Mouse (Mus musculus): ENCODE measurements around the gene Ppargc1a.

Gene Ppargc1a

DNA sequence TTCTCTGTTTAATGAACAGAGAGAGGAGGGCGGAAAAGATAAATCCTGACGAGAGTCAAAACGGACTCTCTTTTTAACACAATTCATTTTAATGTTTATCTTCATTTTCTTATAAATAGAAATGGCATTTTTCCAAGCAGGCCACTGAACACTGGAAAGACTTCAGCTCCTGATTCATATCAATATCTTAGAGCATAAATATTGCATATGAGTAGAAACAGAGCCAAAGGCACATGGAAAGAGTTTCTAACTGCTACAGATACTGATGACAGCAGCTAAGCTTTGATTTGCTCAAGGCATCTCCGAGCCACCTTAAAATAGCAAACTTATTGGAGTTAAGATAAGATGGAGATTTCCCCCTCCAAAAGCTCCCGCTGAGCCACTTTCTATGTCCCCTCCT lies 14.3 kb downstream of the Ppargc1a start:
- DNase-seq (ENCODE audit: low read depth, low spot score), result no peak

DNA sequence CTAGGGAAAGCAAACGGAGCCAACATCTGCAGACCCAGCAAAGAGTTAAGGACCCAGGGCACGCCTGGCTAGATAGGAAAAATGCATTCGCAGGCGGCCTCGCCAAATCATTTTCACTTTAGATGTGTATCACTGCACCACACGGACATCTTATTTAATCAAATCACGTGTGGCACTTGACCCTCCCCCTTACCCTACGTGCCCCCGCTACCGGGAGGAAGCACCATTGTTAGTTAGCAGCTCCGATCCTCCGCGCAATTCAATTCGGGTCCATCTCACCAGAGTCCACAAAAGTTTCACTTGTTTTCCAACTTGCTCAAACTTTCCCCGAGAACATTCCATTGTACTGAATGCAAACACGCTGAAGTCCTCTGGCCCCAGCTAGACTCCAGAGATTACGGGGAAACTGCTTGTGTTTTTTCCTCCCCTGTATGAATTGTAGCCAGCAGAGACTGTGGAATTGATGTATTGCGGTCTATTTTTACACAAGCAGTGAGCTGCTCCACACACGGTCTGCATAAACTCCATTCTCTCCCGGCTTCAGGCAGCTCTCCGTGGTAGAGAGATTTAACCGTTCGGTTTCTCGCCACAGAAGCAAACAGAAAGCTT lies 14.9 kb downstream of the Ppargc1a start:
- no peak for DNase-seq (ENCODE audit: low read depth, low spot score)

DNA sequence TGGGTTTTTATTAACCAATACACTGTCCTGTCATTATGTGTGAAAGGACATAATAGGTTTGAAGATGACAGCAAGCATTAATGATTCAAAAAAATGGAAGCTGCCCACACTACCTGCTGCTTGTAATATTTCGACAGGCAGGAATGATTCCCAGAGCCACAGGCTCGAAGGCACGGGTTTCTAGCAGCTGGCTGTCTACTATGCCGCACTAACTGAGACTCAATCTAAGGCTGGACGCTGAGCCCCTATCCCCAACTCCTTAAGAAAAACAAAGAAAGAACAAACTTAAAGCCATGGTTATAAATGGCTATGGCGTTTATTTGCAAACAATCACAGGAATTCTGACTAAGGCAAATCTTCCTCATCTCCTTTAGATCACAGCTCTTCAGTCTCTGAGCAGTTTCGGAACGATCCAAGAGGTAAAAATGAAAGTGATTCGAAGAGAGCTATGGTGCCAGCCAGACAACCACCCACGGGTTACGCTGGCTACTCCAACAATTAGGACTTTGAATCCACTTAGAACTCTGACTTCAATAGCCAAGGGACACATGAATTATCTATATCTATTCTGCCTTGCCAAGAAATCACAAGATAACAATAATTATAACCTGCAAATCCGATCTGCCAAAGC lies 15.6 kb downstream of the Ppargc1a start:
- DNase-seq (ENCODE audit: low read depth, low spot score), result no peak

DNA sequence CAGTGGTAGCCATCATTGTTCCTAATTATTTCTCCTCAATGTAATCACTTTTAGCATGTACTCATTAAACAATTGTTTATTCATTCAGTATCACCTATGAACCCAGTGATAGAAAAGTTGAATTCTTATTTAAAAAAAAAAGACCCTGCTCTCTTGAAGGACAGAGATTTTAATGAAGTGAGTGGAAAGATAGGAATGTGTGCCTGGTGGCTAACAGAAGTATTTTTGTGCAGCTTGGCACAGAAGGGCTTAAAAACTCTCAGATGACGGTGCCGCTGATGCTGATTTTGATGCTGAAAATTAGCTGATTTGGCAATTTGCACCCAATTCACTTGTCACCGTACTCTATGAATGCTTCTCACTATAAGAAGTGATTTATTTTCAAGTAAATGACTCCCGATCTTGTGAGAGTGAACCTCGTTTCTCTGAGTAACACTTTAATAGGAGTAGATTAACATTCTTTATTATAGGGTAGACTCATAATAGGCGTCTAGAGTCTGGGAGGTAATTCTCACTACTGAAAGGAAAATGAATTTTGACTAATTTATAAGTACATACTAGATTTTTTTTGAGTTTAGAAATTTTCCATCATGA lies 20.0 kb downstream of the Ppargc1a start:
- DNase-seq (ENCODE audit: low read depth, low spot score), result no peak

DNA sequence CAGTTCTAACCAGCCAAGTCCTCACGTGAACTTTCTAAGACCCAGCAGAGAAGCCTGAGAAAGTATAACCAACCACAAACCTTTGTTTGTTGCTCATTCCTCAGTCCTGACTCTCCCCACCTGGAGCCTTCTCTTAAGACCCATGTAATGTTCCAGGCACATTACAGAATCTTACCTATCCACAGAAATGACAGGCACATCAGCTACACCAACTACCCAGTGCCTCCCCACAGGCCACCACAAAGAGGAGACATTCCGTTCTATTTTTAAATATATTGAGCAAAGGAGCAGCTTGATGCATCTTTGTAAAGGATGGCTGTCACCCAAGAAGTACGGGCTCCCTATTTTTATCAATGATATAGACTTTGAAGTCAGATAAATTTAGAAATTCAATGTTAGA lies 20.7 kb downstream of the Ppargc1a start:
- no peak for DNase-seq (ENCODE audit: low read depth, low spot score)

DNA sequence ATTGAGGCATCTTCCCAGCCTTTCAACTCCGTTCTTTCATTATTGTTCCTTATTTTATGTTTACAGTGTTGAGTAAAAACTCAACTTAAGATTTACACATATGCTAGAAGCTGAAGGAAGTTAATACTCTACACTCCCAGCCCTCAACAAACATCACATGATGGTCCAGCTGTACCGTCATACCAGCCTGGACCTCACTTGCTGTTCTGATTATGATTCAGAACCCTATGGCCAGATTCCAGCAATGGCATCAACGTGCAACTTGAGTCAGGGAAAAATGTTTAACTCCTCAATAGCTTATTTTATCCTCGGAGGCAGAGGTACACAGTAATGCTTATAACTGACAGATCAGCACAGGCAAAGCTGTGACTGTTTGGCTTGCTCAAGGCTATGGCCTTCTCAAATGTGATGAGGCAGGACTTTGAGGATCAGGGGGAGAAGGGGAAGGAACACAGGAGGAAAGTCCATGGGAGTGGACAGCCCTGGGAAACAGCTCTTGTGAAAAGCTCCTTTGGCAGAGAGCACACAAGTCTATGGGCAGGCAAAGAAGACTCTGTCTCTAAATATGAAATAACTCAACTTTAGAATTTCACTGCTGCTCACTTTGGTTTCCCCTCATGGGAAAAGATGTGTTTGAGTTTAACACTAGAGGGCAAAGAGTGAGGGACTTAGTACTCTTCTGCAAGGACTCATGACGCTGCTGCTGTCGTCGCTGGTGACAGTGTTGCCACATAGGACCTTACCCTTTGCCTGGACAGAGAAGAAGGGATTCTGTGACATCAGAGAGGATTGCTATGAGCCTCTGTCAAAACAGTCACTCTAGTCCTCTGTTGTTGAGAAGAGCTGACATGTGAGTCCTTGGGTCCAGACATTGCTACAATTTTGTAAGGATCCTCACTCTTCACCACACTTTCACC lies 22.1 kb downstream of the Ppargc1a start:
- DNase-seq (ENCODE audit: low read depth, low spot score), result no peak

DNA sequence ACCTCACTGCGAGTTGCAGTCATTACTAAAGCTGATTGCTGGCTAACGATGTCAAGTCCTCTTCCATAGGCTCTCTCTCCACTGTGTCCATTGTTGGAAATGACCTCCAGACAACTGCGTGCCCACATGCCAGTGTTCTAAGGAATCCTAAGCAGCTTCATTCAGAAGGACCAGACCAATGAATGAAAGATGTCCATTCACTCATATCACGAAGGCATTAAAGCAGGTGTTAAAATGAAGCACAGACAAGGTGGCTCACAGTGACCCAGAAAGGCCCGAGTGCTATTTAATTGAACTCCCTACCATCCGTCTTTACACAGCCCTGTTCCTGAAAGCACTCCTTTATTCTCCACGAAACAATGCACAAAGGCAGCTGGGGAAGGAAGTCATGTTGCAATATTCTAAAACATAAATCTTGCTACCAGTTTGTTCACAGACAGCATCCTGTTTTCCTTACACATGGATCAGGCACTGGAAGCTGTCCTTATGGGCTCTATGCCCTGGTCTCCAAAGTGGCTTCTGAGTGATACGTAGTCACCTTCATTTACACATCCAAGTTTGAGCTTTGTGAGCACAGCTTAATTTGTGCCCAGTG lies 23.3 kb downstream of the Ppargc1a start:
- no peak for DNase-seq (ENCODE audit: low read depth, low spot score)

DNA sequence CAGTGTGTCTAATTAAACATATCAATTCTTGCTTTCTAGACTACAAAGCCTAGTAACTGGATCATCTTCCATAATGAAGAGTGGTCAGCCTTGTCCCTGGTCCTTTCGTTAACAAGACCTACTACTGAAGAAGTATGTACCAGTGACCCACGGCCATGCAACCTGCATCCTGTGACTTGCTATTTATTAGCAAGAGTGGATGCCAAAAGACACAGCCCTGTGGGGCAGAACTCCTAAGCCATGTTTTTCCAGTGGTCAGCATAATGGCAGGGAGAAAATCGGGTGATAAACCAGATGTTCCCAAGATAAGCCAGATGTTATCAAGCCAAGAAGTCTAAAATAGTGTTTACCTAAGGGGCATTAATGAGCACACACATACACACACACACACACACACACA lies 26.0 kb downstream of the Ppargc1a start:
- DNase-seq (ENCODE audit: low read depth, low spot score), result no peak

DNA sequence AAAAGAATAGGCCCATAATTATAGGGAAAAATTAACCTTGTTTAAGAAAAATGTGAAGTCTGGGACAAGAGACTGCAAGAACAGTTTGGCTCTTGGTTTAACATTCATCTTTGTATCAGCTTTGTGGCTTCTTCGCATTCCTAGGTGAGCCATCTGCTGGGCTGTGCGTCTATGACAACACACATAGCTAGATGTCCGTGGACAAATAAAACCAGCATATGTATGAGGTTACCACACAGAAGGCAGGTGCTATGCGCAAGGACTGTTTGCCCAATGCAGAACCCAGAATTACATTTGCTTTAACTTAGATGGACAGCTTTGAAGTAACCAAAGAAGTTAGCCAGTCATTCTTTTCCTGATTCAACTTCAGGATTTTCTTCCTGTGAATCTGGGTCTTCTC lies 26.7 kb downstream of the Ppargc1a start:
- no peak for DNase-seq (ENCODE audit: low read depth, low spot score)

DNA sequence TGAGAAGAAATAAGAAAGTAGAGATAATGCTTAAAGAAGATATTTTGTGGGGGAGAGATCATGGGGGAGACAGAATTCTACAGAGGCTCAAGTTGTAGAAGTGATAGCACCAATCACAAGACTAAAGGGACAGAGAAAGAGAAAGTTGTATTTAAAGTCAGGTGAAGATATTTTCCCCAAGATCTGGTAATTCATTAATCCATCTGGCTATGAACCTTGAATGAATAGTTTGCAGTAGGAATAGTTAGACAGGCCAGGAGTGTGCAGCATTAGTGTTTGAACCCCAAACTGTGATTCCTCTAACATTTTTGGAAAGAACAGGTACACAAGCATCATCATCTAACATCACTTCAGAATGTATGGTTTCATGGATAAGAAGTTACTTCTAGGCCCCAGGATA lies 28.0 kb downstream of the Ppargc1a start:
- no peak for DNase-seq (ENCODE audit: low read depth, low spot score)

DNA sequence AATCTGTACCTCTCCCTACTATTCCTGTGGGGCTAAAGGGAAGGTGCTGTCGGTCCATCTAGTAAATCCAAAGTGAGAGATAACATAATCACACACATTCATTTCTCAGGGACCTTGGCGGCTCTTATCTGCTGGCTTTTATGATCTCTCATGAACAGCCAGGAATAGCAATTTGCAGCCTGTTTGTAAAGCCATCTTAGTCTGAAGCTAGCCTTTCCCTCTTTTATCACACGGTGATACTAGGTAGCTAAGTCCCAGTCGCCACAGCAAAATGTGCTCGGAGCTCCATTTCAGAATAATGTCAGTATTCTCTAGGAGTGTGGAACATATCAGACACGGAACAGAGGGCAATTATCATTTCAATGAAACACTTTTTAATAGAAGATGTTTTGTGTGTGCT lies 29.2 kb downstream of the Ppargc1a start:
- no peak for DNase-seq (ENCODE audit: low read depth, low spot score)

DNA sequence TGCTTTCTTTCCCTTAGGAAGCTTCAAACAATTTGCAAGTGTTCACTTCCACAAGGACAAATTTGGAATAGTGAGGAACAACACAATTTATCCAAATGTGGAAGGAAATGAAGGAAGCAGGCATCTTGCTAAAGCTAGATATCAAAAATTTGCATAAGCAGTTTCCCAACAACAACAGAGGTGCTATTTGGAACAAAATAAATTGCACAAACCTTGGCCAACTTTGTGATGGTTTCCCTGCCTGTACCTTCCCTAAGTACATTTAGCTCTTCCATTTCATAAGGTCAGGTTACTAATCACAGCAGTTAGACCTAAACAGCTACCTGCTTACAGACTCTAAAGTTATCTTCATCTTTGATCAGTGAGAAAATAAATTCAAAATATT lies 29.9 kb downstream of the Ppargc1a start:
- no peak for DNase-seq (ENCODE audit: low read depth, low spot score)

DNA sequence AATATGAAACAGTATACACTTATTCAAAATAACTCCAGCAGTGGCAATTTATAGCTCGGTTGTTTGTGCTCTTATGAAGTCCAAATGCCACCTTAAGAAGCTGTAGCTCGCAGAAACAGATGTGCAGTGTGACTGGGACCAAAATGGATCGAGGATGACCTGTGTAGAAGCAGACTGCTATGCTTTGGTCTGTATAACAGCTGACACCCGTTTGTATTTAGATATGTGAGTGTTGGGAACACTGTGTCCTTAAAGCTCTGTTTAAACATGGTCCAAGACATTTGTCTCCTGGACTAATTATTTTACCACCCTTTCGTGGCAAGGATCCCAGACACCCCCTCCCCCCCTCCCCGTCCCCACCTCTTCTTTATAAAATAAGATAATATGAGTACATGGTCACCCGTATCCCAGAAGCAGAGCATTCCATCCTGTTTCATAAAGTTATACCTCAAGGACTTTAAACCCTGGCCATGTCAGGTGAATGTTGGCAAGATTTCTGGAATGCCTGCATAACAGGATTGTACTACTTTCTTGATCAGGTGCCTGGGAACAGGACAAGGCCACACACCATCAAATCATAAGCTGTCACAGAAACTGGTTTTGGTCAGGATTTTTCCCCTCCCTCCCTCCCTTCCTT lies 30.4 kb downstream of the Ppargc1a start:
- no peak for DNase-seq (ENCODE audit: low read depth, low spot score)

DNA sequence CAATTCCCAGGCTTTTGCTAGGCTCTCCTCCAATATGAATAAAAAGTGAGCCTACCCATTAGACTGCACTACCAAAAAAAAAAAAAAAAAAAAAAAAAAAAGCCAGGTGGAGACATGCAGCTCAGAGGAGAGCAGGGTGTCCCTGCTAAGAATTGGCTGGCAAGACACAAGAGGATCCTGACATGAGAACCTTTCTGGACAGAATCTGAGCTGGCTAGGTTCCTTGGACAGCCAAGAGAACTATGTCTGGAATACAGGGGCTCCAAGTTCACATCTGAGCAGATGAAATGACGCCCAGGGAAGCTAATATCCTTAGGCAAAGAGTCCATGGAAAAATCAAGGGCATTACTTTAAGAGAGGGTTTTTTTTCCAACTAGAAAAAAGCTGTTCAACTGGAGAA lies 33.1 kb downstream of the Ppargc1a start:
- no peak for DNase-seq (ENCODE audit: low read depth, low spot score)

DNA sequence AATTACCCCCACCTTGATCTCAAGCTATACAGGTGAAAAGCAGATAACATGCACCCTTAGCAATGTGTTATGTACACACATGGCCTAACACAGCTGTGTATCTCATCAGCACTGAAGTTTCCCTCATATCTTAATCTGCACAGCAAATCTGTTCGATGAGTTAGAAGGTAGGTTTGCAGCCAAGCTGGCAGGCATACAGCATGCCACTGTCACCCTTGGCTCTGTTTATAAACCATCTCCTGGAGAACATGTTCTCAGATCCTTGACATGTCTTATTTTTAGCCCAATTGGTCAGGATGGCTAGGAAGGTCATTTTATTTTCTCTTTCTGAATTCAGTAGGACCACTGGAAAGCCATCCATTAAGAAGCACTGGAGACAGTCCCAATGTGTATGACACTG lies 36.2 kb downstream of the Ppargc1a start:
- DNase-seq (ENCODE audit: low read depth, low spot score), result no peak

DNA sequence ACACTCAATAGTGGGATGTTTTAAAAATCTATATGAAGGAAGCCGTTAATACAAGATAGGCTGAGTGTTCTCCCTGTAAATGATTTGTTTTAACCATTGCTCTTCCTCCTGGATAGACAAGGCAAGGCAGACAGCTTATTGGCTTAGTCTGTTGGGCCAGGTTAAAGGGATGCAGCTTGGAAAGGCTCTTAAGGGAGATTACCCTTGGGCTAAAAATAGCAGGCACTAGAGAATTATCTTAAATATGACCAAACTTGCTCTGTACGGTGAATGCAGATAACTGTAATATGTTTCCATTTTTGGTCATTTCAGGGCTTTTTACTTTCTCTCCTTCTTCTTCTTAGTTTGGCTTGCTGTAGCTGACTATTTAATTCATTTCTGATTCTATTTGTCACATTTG lies 38.1 kb downstream of the Ppargc1a start:
- DNase-seq (ENCODE audit: low read depth, low spot score), result no peak

DNA sequence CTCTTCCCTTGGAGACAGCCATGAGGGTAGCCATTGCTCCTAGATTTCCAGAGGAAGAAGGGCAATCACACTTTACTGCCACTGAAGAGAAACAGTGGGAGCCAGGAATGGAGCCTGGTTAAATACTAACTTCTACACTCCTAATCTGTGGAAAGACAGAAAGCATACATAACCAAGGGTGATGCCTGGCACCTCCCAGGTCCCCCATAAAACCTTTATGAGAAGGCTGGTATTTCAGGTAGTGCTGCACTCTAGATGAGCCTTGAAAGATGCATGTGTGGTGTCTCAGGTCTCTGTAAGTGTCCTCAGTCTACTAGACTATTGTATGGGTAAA lies 39.4 kb downstream of the Ppargc1a start:
- DNase-seq (ENCODE audit: low read depth, low spot score), result no peak

DNA sequence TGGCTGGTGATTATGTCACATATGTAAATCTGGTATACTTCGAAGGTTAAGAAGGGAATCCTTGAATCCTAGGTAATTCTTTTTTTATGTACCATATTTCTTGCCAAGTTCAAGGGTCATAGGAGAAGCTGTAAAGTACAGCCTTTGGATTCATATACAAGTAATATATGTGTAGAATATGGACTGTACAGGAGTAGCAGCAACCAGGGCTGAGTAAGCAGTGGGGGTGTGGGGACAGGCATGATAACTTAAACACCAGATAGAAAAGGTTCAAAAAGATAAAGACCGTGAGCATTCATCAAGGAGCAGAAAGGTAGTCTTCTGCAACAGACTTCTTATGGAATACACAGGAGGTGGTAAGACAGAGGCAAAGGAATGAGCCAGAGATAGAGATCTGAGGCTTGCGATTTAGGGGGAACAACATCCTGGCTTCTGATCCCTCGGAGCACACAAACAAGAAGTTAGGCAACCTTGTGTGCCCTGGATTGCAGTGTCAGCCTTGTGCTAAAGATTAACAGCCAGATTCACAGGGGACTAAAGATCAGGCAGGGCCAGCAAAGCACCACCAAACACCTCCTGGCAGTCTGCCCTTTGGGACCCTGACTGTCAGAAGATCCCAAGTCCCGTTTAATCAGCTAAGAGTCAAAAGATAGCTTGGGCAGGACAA lies 39.9 kb downstream of the Ppargc1a start:
- DNase-seq (ENCODE audit: low read depth, low spot score), result no peak

DNA sequence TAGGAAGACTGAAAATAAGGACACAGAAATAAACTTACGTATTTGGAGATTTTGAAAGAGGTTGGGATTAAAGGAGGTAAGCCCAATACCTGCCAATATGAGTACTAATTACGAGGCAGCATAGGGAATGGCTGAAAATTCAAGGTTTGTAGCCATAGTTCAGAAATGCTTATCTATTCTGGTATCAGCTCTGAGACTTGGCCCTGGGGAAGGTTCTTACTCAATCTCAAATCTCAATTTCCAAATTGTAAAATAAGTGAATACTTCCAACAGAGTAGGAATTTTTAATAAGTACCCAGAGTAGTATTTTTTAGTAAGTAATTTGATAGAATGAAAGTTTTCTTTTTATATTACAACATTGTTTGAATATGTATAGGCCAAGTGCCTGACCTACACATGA lies 41.7 kb downstream of the Ppargc1a start:
- no peak for DNase-seq (ENCODE audit: low read depth, low spot score)

DNA sequence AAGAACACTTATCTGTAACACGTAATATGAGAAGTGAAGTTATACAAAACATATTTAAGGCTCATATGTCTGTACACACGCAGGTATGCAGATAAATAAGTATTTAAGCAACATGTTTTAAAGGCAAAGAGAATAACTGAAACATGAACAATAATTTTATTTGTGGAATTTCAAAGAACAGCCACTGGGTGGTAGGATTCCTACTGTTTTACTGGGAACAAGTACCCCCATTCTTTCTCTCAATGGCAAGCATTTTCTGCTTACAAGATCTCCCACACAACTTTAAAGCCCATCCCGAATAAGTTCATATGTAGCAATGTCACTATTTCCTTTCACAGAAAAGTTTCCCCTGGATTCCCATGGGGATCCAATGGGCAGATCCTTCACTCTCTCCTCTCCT lies 46.7 kb downstream of the Ppargc1a start:
- DNase-seq (ENCODE audit: low read depth, low spot score), result no peak

Data from A20 (cell line).